In the genomic region with DNA sequence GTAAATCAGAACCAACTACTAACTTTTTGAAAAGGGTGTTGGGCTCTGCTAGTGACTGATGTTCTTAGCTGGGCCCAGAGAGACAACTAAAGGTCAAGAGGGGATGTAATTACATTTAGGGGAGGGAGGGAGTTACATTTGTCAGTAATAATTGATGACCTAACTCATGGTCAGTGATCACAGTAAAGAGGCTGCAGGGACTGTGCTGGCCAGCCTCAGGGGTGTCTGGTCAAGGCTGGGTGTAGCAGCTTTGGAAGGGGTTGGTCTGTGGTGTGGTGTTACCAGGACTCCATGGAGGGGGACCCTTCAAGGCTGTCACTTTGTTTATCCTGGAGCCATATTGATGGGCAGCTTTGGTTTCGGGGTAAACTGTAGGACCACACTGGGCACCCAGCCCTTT, we compare ENCODE assay signal across 26 mouse cellular contexts. TPM values are rescaled to one million over a fixed set of nuclear protein-coding genes. Genes with fewer than 3 reads are reported as not detected.
"Had no signal": no experiment of that assay in that cellular context is flagged by ENCODE, and none has a peak within 500 bp of the region (broad histone marks: within the 10 kb centered on the region; RNA-seq: fewer than 3 reads in every experiment).

No protein-coding gene starts in this region.

- H3K4me2 ChIP-seq: heart, embryonic 12.5 days; hindbrain, embryonic 12.5 days; hindbrain, embryonic 14.5 days; intestine, embryonic 15.5 days; limb, embryonic 13.5 days; limb, embryonic 15.5 days; liver, embryonic 12.5 days had no signal

- H3K4me3 ChIP-seq: gastrocnemius, adult 2 months; heart, embryonic 10.5 days; heart, embryonic 12.5 days; hindbrain, embryonic 10.5 days; hindbrain, embryonic 12.5 days; intestine, embryonic 15.5 days; layer of hippocampus, adult 2 months; left cerebral cortex, adult 2 months; limb, embryonic 13.5 days; limb, embryonic 15.5 days; liver, embryonic 12.5 days had no signal

- DNase-seq: forebrain, postnatal 0 days; gastrocnemius, adult 2 months; gastrocnemius, postnatal 10 days; gastrocnemius, postnatal 25 days; heart, adult 18-20 months; heart, postnatal 10 days; heart, postnatal 4 days; kidney, adult 2 months; kidney, adult 9 months had no signal

- H3K36me3 ChIP-seq: heart, embryonic 10.5 days; heart, embryonic 12.5 days; hindbrain, embryonic 10.5 days; hindbrain, embryonic 12.5 days; intestine, embryonic 15.5 days; limb, embryonic 13.5 days; limb, embryonic 15.5 days; liver, embryonic 12.5 days had no signal

- H3K9ac ChIP-seq: forebrain, postnatal 0 days; heart, embryonic 12.5 days; hindbrain, embryonic 12.5 days; hindbrain, embryonic 14.5 days; intestine, embryonic 15.5 days; limb, embryonic 13.5 days; limb, embryonic 15.5 days; liver, embryonic 12.5 days; liver, embryonic 14.5 days had no signal

- H3K9me3 ChIP-seq: heart, embryonic 10.5 days; heart, embryonic 12.5 days; hindbrain, embryonic 10.5 days; hindbrain, embryonic 12.5 days; intestine, embryonic 15.5 days; limb, embryonic 13.5 days; limb, embryonic 15.5 days; liver, embryonic 12.5 days had no signal

- H3K27ac ChIP-seq: gastrocnemius, adult 2 months; heart, embryonic 10.5 days; hindbrain, embryonic 10.5 days; hindbrain, embryonic 12.5 days; hindbrain, embryonic 14.5 days; intestine, embryonic 15.5 days; layer of hippocampus, adult 2 months; left cerebral cortex, adult 2 months; limb, embryonic 13.5 days; limb, embryonic 15.5 days; liver, embryonic 12.5 days; liver, embryonic 14.5 days had no signal

- ATAC-seq: forebrain, postnatal 0 days; hindbrain, embryonic 16.5 days; inflammation-experienced regulatory T-cells, adult 6 months; intestine, embryonic 15.5 days; intestine, postnatal 0 days; liver, embryonic 12.5 days had no signal

RNA-seq across cellular contexts. Expression of gene Hs3st6, which starts 4.6 kb away (rescaled TPM):
- polyA plus RNA-seq: heart, embryonic 12.5 days; inflammation-experienced regulatory T-cells, adult 6 months; liver, embryonic 12.5 days had no signal

RNA-seq across cellular contexts. Expression of gene Rpl3l, which starts 29.8 kb away (rescaled TPM):
- polyA plus RNA-seq: forebrain, postnatal 0 days; hindbrain, embryonic 10.5 days; hindbrain, embryonic 12.5 days; hindbrain, embryonic 14.5 days; hindbrain, embryonic 16.5 days; inflammation-experienced regulatory T-cells, adult 6 months; intestine, embryonic 15.5 days; intestine, postnatal 0 days; limb, embryonic 11.5 days; limb, embryonic 13.5 days; limb, embryonic 15.5 days; liver, adult 2 months; liver, embryonic 12.5 days had no signal
